Mouse (Mus musculus): ENCODE results near the gene Trio. TPM values are rescaled to one million over a fixed set of nuclear protein-coding genes. Genes with fewer than 3 reads are reported as not detected.

Gene Trio
- polyA plus RNA-seq, 1 experiment from 2014 or later: 2.8 TPM

DNA sequence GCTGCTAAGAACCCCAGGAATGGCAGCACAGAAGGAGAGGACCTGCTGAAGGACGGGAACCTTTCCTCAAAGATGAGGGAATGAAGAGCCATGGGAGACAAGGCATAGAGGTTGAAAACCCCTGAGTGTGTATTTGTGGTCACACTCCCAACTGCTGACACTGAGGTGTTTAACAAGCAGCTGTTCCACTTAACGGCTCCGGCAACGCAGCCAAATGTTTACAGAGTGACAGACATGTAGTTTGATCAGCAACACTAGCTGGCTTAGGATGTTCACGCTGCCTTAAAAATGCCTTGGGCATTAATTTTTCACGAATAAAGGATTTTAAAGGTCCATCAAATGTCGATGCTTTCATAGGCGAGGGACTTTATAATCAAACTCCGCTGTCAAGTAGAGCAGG, 106.8 kb downstream of the Trio start:
- WGBS (ENCODE audit: insufficient replicate concordance): 70% methylated on average over 9 of the region's 9 CpGs
- Histone ChIP-seq H3K9ac (no peak overlapping the region), H3K27ac (replicated peaks) (no peak overlapping the region), H3K9me3 (replicated peaks) (no peaks in the 10 kb centered on the region), H3K4me3 (replicated peaks) (no peak overlapping the region), H3K27me3 (no peaks in the 10 kb centered on the region), H3K4me1 (replicated peaks) (peaks cover 14% of the 10 kb centered on the region), H3K4me2 (no peak overlapping the region), H3K36me3 (replicated peaks) (no peaks in the 10 kb centered on the region)
- no peak for ATAC-seq (ENCODE audit: insufficient read depth)

DNA sequence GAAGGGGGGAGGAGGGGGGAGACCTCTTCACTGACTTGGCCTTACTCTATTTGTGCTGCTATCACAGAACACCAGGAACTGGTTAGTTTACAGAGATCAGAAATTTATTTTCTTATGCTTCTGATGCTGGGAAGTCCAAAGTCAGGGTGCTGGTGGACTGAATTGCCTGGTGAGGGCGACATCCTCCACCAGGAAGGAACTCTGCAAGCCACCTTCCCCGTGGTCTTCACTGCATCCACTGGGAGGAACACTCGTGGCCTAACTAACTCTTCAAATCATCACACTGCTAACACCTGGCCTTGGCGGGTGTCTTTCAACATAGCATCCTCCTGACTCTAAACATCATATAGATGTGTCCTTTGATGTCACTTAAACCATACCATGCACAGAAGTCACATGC, 109.4 kb downstream of the Trio start:
- Histone ChIP-seq H3K27ac (replicated peaks) (no peak overlapping the region), H3K4me1 (replicated peaks) (no peaks in the 10 kb centered on the region), H3K9ac (no peak overlapping the region), H3K27me3 (no peaks in the 10 kb centered on the region), H3K4me3 (replicated peaks) (no peak overlapping the region), H3K36me3 (replicated peaks) (no peaks in the 10 kb centered on the region), H3K4me2 (no peak overlapping the region), H3K9me3 (replicated peaks) (no peaks in the 10 kb centered on the region)
- WGBS (ENCODE audit: insufficient replicate concordance): 43% methylated on average over 4 of the region's 4 CpGs
- no peak for ATAC-seq (ENCODE audit: insufficient read depth)

DNA sequence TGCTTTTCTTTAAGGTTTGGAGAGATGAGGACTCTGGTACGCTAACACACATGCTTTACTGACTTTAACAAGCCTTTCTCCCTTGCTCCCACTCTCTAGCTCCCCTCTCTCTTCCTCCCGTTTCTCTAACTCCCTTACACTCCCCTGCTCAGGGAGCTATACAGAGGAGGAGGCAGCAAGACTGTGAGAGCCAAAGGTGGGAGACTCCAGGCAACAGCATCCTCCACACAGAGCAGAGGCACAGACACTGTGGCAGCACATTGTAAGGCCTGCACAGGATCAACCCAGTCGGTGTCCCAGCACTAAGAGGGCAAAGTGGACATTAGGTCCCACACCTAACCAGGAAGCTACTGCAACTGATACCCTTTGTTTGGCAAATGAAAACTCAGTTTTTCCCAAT, 112.6 kb downstream of the Trio start:
- H3K4me3 ChIP-seq (replicated peaks): no peak overlapping the region
- no peak overlapping the region for H3K9ac ChIP-seq
- no peak overlapping the region for H3K4me2 ChIP-seq
- H3K9me3 ChIP-seq (replicated peaks): no peaks in the 10 kb centered on the region
- peaks cover 3% of the 10 kb centered on the region; the same call in 1 of the 2 replicates for H3K4me1 ChIP-seq (replicated peaks)
- WGBS (ENCODE audit: insufficient replicate concordance): 58% methylated on average over 3 of the region's 3 CpGs
- H3K27me3 ChIP-seq: no peaks in the 10 kb centered on the region
- H3K27ac ChIP-seq (replicated peaks): no peak overlapping the region
- no peaks in the 10 kb centered on the region for H3K36me3 ChIP-seq (replicated peaks)
- no peak for ATAC-seq (ENCODE audit: insufficient read depth)

DNA sequence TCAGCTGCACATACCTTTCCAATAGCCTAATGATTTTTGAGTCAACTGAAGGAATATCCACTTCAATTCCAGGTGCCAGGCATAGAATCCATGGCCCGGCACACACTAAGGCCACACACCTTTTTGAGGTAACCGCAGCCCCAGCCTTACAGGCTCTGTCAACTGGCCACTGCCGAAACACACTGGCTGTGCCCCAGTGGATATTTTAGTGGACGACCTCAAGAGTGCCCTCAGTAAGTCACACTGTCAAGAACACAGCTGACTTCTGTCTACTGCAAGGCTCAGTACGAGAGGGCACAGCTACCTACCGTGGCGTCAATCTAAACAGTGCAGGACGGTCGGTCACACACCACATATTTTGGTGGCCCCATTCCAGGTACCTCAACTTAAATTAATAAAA, 114.5 kb downstream of the Trio start:
- Histone ChIP-seq H3K4me1 (replicated peaks) (peaks cover 3% of the 10 kb centered on the region; the same call in 1 of the 2 replicates), H3K27me3 (no peaks in the 10 kb centered on the region), H3K4me3 (replicated peaks) (no peak overlapping the region), H3K9ac (no peak overlapping the region), H3K4me2 (no peak overlapping the region), H3K27ac (replicated peaks) (no peak overlapping the region), H3K36me3 (replicated peaks) (no peaks in the 10 kb centered on the region), H3K9me3 (replicated peaks) (no peaks in the 10 kb centered on the region)
- no peak for ATAC-seq (ENCODE audit: insufficient read depth)
- WGBS (ENCODE audit: insufficient replicate concordance): 72% methylated on average over 9 of the region's 9 CpGs

DNA sequence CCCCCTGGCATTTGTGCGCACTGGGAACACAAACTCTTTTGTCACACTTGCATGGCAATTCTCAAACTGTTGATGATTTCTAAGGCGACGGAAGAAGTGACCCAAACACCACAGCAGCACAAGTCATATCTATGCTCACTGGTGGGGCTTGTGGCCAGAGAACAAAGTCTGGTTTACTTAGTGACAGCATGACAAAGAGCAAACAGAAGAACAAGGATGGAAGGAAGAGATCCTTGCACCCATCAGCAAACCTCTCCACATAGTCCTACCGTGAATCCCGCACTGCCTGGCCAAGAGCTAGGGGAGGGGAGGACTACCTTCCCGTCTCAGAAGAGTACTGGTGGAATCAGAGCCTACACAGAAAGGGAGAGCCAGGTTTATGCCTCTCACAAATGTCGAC, 115.5 kb downstream of the Trio start:
- no peaks in the 10 kb centered on the region for H3K36me3 ChIP-seq (replicated peaks)
- H3K9ac ChIP-seq: no peak overlapping the region
- H3K4me2 ChIP-seq: no peak overlapping the region
- peak; percentile 56; the same call in 1 of the 2 replicates for ATAC-seq (ENCODE audit: insufficient read depth)
- no peaks in the 10 kb centered on the region for H3K9me3 ChIP-seq (replicated peaks)
- no peak overlapping the region for H3K4me3 ChIP-seq (replicated peaks)
- no peaks in the 10 kb centered on the region for H3K27me3 ChIP-seq
- 74% methylated on average over 7 of the region's 7 CpGs for WGBS (ENCODE audit: insufficient replicate concordance)
- peaks cover 3% of the 10 kb centered on the region; the same call in 1 of the 2 replicates for H3K4me1 ChIP-seq (replicated peaks)
- no peak overlapping the region for H3K27ac ChIP-seq (replicated peaks)

DNA sequence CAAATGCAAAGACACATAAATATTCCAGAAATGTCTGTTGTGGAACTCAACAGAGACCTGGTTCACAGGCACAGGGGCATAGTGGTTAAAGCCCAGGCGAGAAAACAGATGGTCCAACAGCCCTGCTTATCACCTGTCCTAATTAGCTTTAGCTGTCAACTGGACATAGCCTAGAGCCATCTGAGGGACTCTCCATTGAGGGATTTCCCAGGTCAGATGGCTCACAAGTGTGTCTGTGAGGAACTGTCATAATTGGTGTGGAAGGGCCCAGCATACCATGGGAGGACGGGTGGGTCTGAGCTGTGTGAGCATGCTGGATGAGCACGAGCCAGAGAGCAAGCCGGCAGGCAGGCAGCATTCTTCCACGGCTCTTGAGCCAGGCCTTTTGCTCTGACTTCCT, 118.0 kb downstream of the Trio start:
- 55% methylated on average over 5 of the region's 5 CpGs for WGBS (ENCODE audit: insufficient replicate concordance)
- Histone ChIP-seq H3K27me3 (no peaks in the 10 kb centered on the region), H3K36me3 (replicated peaks) (no peaks in the 10 kb centered on the region), H3K4me2 (no peak overlapping the region), H3K9ac (no peak overlapping the region), H3K9me3 (replicated peaks) (no peaks in the 10 kb centered on the region), H3K4me3 (replicated peaks) (no peak overlapping the region), H3K27ac (replicated peaks) (no peak overlapping the region), H3K4me1 (replicated peaks) (peaks cover 3% of the 10 kb centered on the region; the same call in 1 of the 2 replicates)
- no peak for ATAC-seq (ENCODE audit: insufficient read depth)

DNA sequence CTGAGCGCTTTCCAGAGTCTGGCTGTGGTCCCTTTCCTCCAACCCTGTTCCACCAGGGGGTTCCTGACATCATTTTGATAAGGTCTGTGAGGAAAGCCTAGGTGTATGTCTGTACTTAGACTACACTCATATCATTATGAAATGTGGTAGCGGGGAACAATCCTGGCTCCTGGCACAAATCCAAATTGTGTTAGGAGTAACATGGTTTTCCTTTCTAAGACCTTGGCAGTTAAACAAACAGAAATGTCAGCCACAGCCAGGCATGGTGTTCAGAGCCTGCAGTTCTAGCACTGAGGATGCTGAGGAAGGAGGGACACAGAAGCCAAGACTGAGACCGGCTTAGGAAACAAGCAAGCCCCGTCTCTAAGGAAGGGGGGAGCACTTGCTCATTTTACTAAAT, 119.2 kb downstream of the Trio start:
- Histone ChIP-seq H3K27ac (replicated peaks) (no peak overlapping the region), H3K4me3 (replicated peaks) (no peak overlapping the region), H3K9me3 (replicated peaks) (no peaks in the 10 kb centered on the region), H3K27me3 (no peaks in the 10 kb centered on the region), H3K4me2 (no peak overlapping the region), H3K9ac (no peak overlapping the region), H3K4me1 (replicated peaks) (peaks cover 3% of the 10 kb centered on the region; the same call in 1 of the 2 replicates), H3K36me3 (replicated peaks) (no peaks in the 10 kb centered on the region)
- WGBS (ENCODE audit: insufficient replicate concordance): 72% methylated on average over 4 of the region's 4 CpGs
- no peak for ATAC-seq (ENCODE audit: insufficient read depth)

DNA sequence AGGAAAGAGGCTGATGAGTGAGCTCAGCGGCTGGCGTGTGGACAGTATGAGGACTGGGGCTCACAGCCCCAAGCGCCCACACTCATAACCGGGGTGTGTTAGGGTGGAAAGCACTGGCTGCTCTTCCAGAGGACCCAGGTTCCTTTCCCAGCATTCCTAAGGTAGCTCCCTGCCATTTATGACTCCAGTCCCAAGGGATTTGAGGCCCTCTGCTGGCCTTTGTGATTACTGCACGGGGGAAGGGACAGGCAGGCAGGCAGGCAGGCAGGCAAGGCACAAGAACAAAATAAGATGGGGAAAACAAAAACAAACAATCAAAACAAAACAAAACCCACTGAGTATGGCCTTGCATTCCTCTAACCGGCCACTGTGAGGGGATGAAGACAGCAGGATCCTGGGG, 120.3 kb downstream of the Trio start:
- 52% methylated on average over 6 of the region's 6 CpGs for WGBS (ENCODE audit: insufficient replicate concordance)
- Histone ChIP-seq H3K36me3 (replicated peaks) (no peaks in the 10 kb centered on the region), H3K27me3 (no peaks in the 10 kb centered on the region), H3K4me3 (replicated peaks) (no peak overlapping the region), H3K9ac (no peak overlapping the region), H3K4me1 (replicated peaks) (no peaks in the 10 kb centered on the region; the same call in 1 of the 2 replicates), H3K9me3 (replicated peaks) (no peaks in the 10 kb centered on the region), H3K27ac (replicated peaks) (no peak overlapping the region), H3K4me2 (no peak overlapping the region)
- no peak for ATAC-seq (ENCODE audit: insufficient read depth)

DNA sequence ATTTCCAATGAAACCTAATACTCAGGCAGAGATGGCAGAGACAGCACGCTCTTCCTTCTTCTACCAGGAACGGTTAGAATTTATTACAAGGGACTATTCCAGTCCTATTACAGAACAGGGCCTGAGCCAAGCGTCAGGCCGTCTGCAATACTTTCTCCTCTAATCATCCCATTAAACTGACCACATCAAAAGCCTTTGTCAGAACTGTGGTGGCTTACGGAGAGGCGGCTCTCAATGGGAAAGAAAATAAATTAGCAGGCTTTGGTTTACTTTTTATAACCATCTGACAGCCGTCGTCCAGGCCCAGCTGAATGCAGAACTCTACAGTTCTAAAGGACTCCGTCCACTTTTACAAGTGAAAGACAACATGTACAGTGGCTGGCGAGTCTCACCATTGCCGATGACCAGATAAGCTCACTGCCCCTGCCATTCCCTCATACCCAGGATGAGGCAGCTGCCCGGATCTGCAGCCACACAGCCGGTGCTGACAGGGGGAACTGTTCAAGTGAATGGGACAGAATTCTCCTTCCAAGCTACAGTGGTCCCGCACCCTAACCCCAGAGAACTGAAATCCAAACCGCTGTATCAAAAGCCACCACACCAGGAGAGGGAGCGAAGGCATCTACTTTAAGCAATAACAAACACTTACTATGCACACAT, 121.2 kb downstream of the Trio start:
- Histone ChIP-seq H3K9ac (no peak overlapping the region), H3K27ac (replicated peaks) (no peak overlapping the region), H3K4me3 (replicated peaks) (no peak overlapping the region), H3K27me3 (no peaks in the 10 kb centered on the region), H3K4me1 (replicated peaks) (no peaks in the 10 kb centered on the region; the same call in 1 of the 2 replicates), H3K9me3 (replicated peaks) (no peaks in the 10 kb centered on the region), H3K36me3 (replicated peaks) (no peaks in the 10 kb centered on the region), H3K4me2 (no peak overlapping the region)
- 69% methylated on average over 16 of the region's 16 CpGs for WGBS (ENCODE audit: insufficient replicate concordance)
- ATAC-seq (ENCODE audit: insufficient read depth): no peak

DNA sequence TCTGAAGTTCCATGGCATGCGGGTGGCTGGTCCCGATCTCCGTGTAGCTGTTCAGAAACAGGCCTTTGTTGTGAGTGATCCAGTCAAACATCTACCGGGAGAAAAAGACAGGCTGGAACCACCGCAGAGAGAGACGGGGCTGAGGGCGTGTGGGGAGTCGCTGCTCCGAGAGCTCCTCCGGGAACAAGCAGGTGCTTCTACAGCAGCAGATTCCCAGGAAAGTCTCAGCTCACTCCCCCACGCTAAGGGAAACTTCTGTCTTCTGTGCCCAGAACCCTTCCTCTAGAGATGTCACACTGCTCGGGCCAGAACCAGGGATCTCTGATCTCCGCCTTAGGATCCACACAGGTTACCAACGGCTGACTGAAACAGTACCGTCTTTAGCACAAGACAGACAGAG, 124.4 kb downstream of the Trio start:
- no peak overlapping the region for H3K27ac ChIP-seq (replicated peaks)
- no peak overlapping the region for H3K4me2 ChIP-seq
- 80% methylated on average over 15 of the region's 15 CpGs for WGBS (ENCODE audit: insufficient replicate concordance)
- ATAC-seq (ENCODE audit: insufficient read depth): no peak
- no peak overlapping the region for H3K4me3 ChIP-seq (replicated peaks)
- H3K9ac ChIP-seq: no peak overlapping the region
- no peaks in the 10 kb centered on the region for H3K36me3 ChIP-seq (replicated peaks)
- H3K4me1 ChIP-seq (replicated peaks): no peaks in the 10 kb centered on the region
- H3K9me3 ChIP-seq (replicated peaks): no peaks in the 10 kb centered on the region
- H3K27me3 ChIP-seq: no peaks in the 10 kb centered on the region

DNA sequence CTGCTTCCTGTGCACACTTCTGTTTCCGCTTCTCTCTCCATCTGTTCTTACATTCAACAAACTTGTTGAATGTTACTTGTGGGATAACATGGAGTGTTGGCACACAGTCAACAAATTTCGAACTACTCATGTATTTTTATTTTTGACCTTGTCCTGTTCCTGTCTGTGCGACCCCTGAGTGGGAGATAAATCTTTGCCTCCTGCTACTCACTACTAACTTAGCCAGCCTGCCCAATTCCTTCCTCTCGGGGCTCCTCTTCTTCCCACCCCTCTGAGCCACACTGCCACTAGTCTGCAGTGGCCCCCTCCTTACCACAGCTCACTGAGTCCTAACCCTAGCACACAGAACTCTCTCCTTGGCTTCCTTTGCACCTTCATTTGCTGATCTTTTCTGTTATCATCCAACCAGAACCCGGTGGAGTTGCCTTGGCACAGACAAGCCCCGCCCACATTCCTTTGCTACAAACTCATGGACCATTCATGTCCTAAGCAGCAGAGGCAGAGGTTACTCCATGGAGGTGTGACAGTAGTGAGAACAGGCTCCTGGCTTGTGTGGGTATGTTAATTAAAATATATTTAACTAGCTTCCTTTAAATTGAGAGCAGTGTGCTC, 126.7 kb downstream of the Trio start:
- WGBS (ENCODE audit: insufficient replicate concordance): 44% methylated on average over 6 of the region's 6 CpGs
- Histone ChIP-seq H3K4me2 (no peak overlapping the region), H3K9ac (no peak overlapping the region), H3K9me3 (replicated peaks) (no peaks in the 10 kb centered on the region), H3K27me3 (no peaks in the 10 kb centered on the region), H3K4me3 (replicated peaks) (no peak overlapping the region), H3K27ac (replicated peaks) (no peak overlapping the region), H3K36me3 (replicated peaks) (no peaks in the 10 kb centered on the region), H3K4me1 (replicated peaks) (no peaks in the 10 kb centered on the region)
- no peak for ATAC-seq (ENCODE audit: insufficient read depth)

DNA sequence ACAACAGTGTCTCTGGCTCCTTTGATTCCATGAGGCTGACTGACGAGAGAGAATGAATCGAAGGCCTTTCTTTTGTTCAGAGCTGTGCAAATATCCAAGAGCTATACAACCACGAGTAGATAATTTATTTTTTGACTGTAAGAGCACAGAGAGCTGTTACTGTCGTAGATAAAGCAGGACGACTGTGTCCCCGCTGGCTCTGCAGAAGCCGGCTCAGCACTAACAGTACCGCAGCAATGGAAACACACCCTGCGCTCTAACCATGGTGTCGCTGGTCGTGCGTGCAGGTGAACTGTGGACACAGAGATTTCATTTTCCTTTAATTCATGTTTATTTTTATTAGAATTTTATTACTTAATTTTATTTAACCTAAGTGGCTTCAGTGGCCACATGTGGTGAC, 131.5 kb downstream of the Trio start:
- H3K9ac ChIP-seq: no peak overlapping the region
- no peak overlapping the region for H3K4me3 ChIP-seq (replicated peaks)
- ATAC-seq (ENCODE audit: insufficient read depth): no peak
- H3K4me1 ChIP-seq (replicated peaks): no peaks in the 10 kb centered on the region
- no peak overlapping the region for H3K4me2 ChIP-seq
- H3K27ac ChIP-seq (replicated peaks): no peak overlapping the region
- 73% methylated on average over 12 of the region's 12 CpGs for WGBS (ENCODE audit: insufficient replicate concordance)
- no peaks in the 10 kb centered on the region for H3K27me3 ChIP-seq
- no peaks in the 10 kb centered on the region for H3K9me3 ChIP-seq (replicated peaks)
- H3K36me3 ChIP-seq (replicated peaks): no peaks in the 10 kb centered on the region

Measured in liver, embryonic 15.5 days (tissue).